Mouse (Mus musculus) midbrain, embryonic 13.5 days (tissue): ENCODE results near the gene Rps18. TPM values are rescaled to one million over a fixed set of nuclear protein-coding genes. Genes with fewer than 3 reads are reported as not detected.
"Not testable (repeated sequence)": the region's sequence is repeated elsewhere in the genome, so short reads cannot be mapped to it uniquely, and the experiment has no call there.

Experiments
- ATAC-seq: fragments of 200-750 bp; cut with Nextera tagmentation; 2 replicates; pipeline ENCODE4 v1.8.0; 2017; ENCODE audit warnings: mild to moderate bottlenecking, moderate TSS enrichment, moderate library complexity
- H3K27ac ChIP-seq: fragments of 300-500 bp; sonication (generic); 2 replicates; pipeline ENCODE4 v1.5.1; 2015; ENCODE audit warnings: inconsistent platforms, mild to moderate bottlenecking, moderate library complexity
- H3K27me3 ChIP-seq: fragments of 300-500 bp; sonication (generic); 2 replicates; pipeline ENCODE4 v1.6.1; 2015; ENCODE audit warnings: mild to moderate bottlenecking, inconsistent platforms
- H3K36me3 ChIP-seq: fragments of 300-500 bp; sonication (generic); 2 replicates; pipeline ENCODE4 v1.6.1; 2015; ENCODE audit warnings: mild to moderate bottlenecking, inconsistent platforms
- H3K4me1 ChIP-seq: fragments of 300-500 bp; sonication (generic); replicated peaks from 2 replicates; pipeline ENCODE4 v1.6.1; 2015; ENCODE audit warnings: inconsistent platforms
- H3K4me2 ChIP-seq: fragments of 300-500 bp; sonication (generic); replicated peaks from 2 replicates; pipeline ENCODE4 v1.6.1; 2015; ENCODE audit warnings: moderate library complexity, mild to moderate bottlenecking, inconsistent platforms
- H3K4me3 ChIP-seq: fragments of 300-500 bp; sonication (generic); replicated peaks from 2 replicates; pipeline ENCODE4 v1.5.1; 2015; ENCODE audit warnings: mild to moderate bottlenecking, inconsistent platforms
- H3K9ac ChIP-seq: fragments of 300-500 bp; sonication (generic); replicated peaks from 2 replicates; pipeline ENCODE4 v1.6.1; 2015; ENCODE audit warnings: mild to moderate bottlenecking, inconsistent platforms
- H3K9me3 ChIP-seq: fragments of 300-500 bp; sonication (generic); 2 replicates; pipeline ENCODE4 v1.6.1; 2016; ENCODE audit warnings: mild to moderate bottlenecking, inconsistent platforms
- WGBS: fragments of 180-500 bp; shearing (Covaris S2); methylation state at CpG from one replicate; pipeline ENCODE4 v1.1.7; 2015; 5-methylcytosine and 5-hydroxymethylcytosine counted together
- polyA plus RNA-seq: library from polyadenylated mRNA; unstranded; fragments of >200 nt; fragmentation: Nextera tagmentation; extraction: Ambion mirVana; gene quantifications from 2 replicates; pipeline ENCODE4 v1.2.1, GENCODE M21; 2015

The Rps18 gene
- polyA plus RNA-seq, 1 experiment from 2014 or later = 949 TPM

DNA sequence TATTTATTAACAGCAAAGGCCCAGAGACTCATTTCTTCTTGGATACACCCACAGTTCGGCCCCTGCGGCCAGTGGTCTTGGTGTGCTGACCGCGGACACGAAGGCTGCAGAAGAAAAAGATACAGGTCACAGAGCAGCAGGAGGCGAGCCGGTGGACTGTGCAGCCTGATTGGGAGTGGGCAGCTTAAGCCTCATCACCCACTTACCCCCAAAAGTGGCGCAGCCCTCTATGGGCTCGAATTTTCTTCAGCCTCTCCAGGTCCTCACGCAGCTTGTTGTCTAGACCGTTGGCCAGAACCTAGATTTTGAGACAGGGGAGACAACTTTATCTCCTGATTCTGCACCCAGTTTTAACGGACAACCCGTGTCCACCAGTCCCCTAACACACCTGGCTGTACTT lies 3.8 kb downstream of the Rps18 start:
- Histone ChIP-seq H3K4me1 (peaks cover 70% of the 10 kb centered on the region), H3K4me2 (peak overlapping the region; percentile 93), H3K4me3 (peak overlapping the region; percentile 54)

DNA sequence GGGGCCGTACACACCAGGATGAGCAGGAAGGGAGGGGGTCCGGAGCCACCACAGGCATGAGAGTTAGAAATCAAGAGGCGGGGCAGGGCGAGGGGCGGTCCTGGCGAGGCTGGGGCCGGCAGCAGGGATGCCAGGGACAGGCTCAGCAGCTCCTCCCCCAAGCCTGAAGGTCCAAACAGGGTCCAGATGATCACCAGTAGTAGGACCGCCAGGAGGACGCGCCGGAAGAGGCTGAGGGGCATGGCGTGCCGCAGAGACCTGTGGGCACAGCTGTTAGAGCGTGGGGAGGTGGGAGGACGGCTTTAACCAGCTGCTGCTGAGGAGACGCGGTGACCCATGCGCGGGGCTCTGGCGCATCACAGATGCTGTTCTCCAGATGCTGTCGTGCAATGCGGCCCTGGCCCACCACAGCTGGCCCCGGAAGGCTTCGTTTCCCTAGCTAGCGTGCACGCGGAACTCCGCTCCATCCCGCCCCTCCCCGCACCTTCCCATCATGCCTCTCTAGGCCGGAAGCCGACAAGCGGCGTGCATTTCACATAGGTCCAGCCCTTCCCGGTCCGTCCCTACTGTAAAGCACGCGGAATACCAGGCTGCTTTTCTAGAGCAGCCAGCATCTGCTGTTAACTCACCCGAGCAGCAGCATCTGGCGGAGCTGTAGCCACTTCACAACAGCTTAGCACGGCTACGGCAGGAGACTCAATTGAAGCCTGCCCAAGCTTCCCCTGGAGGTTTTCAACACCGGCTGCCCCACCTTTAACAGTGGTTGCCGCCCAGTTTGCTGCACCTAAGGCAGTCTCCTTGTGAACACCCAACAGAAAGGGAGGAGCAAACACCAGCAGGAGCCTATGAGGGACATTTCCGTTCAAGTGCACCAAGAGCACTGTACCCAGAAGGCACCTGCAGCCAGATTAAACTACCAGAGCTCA lies 4.5 kb downstream of the Rps18 start, which contains the start of gene B3galt4:
TSS of gene B3galt4 (minus strand) at position 468 of the 926 bp plus-strand sequence.
- peak within 1 kb of the TSS; percentile 93 for H3K4me2 ChIP-seq
- H3K4me3 ChIP-seq = peak within 1 kb of the TSS; percentile 54
- H3K9ac ChIP-seq = peak within 1 kb of the TSS; percentile 80
- no peaks in the 10 kb centered on the region for H3K9me3 ChIP-seq
- H3K36me3 ChIP-seq = peaks cover 63% of the 10 kb centered on the region
- peak within 1 kb of the TSS; percentile 91 for H3K27ac ChIP-seq
- peak; percentile 76 for ATAC-seq
- H3K4me1 ChIP-seq = peaks cover 63% of the 10 kb centered on the region
- under 1% methylated on average over 45 of the region's 45 CpGs for WGBS
- no peaks in the 10 kb centered on the region for H3K27me3 ChIP-seq

More for the DNA sequence above, 3.8 kb downstream of the Rps18 start:
- ATAC-seq, H3K9me3 ChIP-seq, H3K27ac ChIP-seq, H3K9ac ChIP-seq, H3K27me3 ChIP-seq: not testable (repeated sequence)
- WGBS = 69% methylated on average over 13 of the region's 13 CpGs
- peaks cover 57% of the 10 kb centered on the region for H3K36me3 ChIP-seq

DNA sequence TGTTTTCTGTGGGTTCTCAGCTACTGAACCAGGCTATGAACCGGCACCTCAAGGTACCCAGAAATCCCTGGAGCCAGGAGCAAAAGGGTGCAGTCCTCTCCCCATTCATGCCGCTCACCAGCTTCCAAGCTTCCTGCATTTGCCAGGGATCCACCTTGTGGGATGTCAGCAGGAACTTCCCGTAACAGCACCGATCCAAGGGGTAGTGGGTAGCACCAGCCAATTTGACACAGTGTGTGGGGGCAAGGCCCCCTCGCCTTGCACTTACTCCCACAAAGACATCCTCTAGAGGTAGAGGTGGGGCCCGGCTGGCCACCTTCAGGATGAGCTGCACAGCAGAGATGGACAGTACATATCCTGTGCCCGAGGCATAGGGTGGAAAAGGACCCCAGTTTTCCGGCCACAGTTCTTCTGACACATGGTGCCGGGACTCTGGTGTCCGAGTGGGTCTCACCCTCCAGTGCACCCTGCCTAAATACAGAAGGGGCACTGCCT lies 5.6 kb downstream of the Rps18 start:
- no peak; the same call in 1 of the 2 replicates for ATAC-seq
- Histone ChIP-seq H3K4me2 (peak overlapping the region; percentile 93), H3K9ac (peak overlapping the region; percentile 80), H3K36me3 (peaks cover 73% of the 10 kb centered on the region), H3K4me1 (peaks cover 62% of the 10 kb centered on the region), H3K27me3 (no peaks in the 10 kb centered on the region), H3K4me3 (peak overlapping the region; percentile 54), H3K27ac (peak overlapping the region; percentile 91), H3K9me3 (no peaks in the 10 kb centered on the region)
- WGBS = 77% methylated on average over 10 of the region's 10 CpGs

DNA sequence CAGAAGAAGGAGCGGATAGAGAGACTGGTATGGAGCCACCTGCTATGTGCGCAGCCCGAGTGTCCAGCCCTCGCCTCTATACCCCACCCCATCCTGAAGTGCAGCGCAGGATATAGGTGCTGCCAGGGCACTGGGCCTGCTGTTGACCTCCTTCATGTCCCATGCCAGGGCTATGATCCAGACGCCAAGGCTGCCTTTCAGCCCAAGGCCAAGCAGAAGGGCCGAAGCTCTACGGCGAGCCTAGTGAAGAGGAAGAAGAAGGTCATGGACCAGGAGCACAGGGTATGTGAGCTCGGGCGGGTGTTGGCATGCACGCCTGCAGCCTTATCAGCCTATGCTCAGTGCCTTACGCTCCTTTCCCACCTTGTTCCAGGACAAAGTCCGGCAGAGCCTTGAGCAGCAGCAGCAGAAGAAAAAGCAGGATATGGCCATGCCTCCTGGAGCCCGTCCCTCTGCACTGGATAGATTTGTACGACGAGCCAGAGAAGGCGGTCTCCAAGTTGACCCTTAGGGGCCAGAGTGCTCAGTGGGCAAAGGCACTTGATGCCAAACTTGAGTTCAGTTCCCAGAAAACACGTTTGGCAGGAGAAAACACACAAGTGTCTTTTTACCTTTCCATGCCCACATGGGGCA lies 6.8 kb downstream of the Rps18 start:
- peaks cover 82% of the 10 kb centered on the region for H3K36me3 ChIP-seq
- H3K4me2 ChIP-seq = no peak overlapping the region
- 93% methylated on average over 19 of the region's 19 CpGs for WGBS
- H3K9me3 ChIP-seq = no peaks in the 10 kb centered on the region
- no peak for ATAC-seq
- H3K4me1 ChIP-seq = peaks cover 54% of the 10 kb centered on the region
- no peak overlapping the region for H3K4me3 ChIP-seq
- no peaks in the 10 kb centered on the region for H3K27me3 ChIP-seq
- no peak overlapping the region for H3K27ac ChIP-seq
- H3K9ac ChIP-seq = 0 out of 2 replicates have a peak overlapping the region, but pooled peaks have one; percentile 25

DNA sequence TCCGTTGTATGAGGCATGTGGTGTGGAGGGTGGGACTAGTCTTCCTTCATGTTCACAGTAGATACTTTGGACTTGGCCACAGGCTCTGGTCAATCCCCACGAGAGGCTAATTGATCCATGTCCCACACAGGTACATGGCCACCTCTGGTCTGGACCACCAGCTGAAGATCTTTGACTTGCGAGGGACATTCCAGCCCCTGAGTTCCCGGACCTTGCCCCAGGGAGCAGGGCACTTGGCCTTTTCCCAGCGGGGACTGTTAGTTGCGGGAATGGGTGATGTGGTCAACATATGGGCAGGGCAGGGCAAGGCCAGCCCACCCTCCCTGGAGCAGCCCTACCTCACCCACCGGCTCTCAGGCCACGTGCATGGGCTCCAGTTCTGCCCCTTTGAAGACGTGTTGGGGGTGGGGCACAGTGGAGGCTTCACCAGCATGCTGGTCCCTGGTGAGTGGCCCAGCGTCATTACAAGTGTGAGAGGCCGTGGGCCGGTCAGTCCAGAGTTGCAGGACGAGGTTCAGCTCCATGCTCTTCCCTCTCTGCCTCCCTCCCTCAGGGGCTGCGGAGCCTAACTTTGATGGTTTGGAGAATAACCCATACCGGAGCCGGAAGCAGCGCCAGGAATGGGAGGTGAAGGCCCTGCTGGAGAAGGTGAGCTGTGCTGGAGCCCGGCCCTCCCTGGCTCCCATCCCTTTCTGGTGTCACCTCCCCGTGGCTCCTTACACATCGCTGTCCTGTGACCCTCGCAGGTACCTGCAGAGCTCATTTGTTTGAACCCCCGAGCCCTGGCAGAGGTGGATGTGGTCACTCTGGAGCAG lies 7.5 kb downstream of the Rps18 start:
- Histone ChIP-seq H3K9ac (no peak overlapping the region), H3K27me3 (no peaks in the 10 kb centered on the region), H3K4me3 (no peak overlapping the region), H3K4me1 (peaks cover 47% of the 10 kb centered on the region), H3K36me3 (peaks cover 82% of the 10 kb centered on the region), H3K4me2 (no peak overlapping the region), H3K27ac (no peak overlapping the region), H3K9me3 (no peaks in the 10 kb centered on the region)
- 89% methylated on average over 22 of the region's 22 CpGs for WGBS
- ATAC-seq = no peak

DNA sequence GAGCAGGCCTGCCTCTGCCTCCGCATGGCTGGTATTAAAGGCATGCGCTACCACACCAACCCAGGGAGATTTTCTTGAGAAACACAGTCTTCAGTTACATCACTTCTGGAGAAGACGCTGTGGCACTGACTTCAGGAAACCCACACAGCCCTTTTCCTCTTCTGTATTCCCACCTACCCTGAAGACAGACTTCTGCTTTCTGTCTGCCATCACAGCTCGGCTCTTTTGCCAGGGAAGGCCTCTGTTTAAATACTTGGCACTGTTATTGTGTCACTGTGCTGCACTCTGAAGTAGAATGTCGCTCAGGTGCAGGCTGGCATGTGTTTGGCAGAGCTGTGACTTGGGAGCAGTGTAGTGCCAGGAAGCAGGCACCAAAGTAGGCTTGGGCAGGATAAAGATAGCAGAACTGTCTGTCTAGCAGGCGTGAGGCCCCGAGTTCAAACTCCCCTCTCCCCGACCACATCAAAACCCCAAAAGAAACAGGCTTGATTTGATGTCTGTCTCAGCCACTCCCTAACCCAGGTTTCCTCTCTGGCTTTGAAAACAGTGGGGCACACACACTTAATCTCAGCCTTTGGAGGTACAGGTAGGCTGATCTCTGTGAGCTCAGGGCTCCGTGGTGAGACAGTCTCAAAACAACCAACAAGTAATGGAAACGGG lies 8.2 kb downstream of the Rps18 start:
- Histone ChIP-seq H3K27ac (no peak overlapping the region), H3K36me3 (peaks cover 82% of the 10 kb centered on the region), H3K4me3 (no peak overlapping the region), H3K9me3 (no peaks in the 10 kb centered on the region), H3K27me3 (no peaks in the 10 kb centered on the region), H3K4me2 (no peak overlapping the region), H3K4me1 (peaks cover 39% of the 10 kb centered on the region), H3K9ac (no peak overlapping the region)
- 93% methylated on average over 10 of the region's 10 CpGs for WGBS
- ATAC-seq = no peak

DNA sequence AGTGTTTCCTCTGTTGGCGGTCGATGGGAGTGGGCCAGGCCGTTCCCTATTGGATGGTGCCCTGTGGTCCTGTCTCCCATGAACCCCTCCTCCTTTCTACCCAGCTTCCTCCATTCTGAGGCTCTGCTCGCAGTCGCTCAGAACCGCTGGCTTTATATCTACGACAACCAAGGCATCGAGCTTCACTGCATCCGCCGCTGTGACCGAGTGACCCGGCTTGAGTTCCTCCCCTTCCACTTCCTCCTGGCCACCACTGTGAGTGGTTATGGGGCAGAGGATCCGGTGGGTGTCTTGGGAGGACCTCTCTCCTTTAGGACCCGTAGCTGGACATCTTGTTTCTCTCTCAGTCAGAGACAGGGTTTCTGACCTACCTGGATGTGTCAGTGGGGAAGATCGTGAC lies 12.3 kb downstream of the Rps18 start:
- 92% methylated on average over 15 of the region's 15 CpGs for WGBS

DNA sequence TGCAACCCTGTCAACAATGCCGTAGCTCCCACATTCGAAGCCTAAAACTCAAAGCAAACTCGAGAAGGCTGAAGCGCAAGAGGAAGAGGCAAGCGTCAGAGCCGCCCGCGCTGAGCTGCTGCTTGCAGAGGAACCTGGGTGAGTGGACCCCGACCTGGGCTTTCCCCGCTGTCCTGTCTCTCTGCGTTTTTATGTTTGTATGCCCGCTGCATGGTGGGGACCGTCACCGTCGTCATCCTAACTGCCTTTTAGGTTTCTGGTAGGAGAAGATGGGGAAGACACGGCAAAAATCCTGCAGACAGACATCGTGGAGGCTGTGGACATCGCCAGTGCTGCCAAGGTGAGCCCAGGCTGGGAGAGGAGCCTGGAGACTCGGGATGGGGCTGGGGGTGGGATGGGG lies 14.4 kb downstream of the Rps18 start:
- ATAC-seq = no peak
- peak overlapping the region; percentile 99 for H3K4me2 ChIP-seq
- peak overlapping the region; percentile 88 for H3K4me3 ChIP-seq
- peaks cover 26% of the 10 kb centered on the region for H3K4me1 ChIP-seq
- 59% methylated on average over 19 of the region's 19 CpGs for WGBS
- H3K9me3 ChIP-seq = no peaks in the 10 kb centered on the region
- H3K27ac ChIP-seq = no peak overlapping the region
- H3K27me3 ChIP-seq = no peaks in the 10 kb centered on the region
- H3K36me3 ChIP-seq = peaks cover 61% of the 10 kb centered on the region
- H3K9ac ChIP-seq = peak overlapping the region; percentile 85

More for the DNA sequence above, 12.3 kb downstream of the Rps18 start:
- Histone ChIP-seq H3K9me3 (no peaks in the 10 kb centered on the region), H3K4me3 (no peak overlapping the region), H3K9ac (no peak overlapping the region), H3K4me1 (peaks cover 26% of the 10 kb centered on the region), H3K27ac (no peak overlapping the region), H3K4me2 (no peak overlapping the region), H3K36me3 (peaks cover 62% of the 10 kb centered on the region), H3K27me3 (no peaks in the 10 kb centered on the region)
- no peak for ATAC-seq

DNA sequence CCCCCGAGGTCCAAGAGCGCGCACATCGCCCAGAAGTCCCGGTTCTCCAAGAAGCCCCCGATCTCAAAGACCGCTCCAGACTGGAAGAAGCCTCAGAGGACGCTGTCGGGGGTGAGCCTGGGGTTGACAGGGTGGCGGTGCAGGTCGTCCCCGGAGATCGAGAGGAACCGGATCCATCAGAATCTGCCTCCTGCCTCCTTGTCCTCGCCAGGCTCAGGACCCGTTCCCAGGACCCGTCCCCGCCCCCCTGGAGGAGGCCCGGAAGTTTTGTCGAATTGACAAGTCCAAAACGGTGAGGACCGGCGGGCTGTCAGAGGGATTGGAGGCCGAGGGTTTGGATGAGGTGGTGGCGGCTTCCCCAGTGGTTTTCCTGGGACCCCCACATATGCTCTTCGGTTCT lies 14.8 kb downstream of the Rps18 start:
- Histone ChIP-seq H3K36me3 (peaks cover 60% of the 10 kb centered on the region), H3K4me3 (peak overlapping the region; percentile 88), H3K4me1 (peaks cover 26% of the 10 kb centered on the region), H3K27ac (no peak overlapping the region; the same call in 1 of the 2 replicates), H3K27me3 (no peaks in the 10 kb centered on the region), H3K4me2 (peak overlapping the region; percentile 99), H3K9ac (peak overlapping the region; percentile 85), H3K9me3 (no peaks in the 10 kb centered on the region)
- WGBS = 3% methylated on average over 26 of the region's 26 CpGs
- peak; percentile 35 for ATAC-seq

DNA sequence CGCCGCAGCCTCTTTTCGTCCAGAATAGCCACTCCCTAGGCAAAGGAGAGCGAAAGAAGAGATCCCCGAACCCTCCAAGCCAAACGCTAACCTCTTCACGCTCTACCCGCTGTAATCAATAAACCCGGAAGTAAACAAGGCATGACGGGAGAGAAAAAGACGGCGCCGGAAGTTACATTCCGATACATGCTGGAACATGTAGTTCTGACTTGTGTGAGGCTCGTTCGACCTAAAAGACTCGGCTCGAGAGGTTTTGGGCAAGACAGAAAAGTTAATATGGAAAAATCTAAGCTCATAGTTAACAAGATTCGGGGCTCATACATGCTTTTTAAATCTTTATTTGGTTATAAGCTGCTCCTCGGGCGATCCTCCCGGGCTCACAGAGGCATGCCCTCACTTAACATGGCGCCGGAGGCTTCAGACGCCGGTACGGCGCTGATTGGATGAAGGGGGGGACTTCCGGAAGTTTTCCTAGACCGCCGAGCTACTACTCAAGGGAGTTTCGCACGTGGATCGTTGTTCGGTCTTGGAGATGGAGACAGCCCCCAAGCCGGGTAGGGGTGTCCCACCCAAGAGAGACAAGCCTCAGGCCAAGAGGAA lies 15.5 kb downstream of the Rps18 start, which contains the start of the genes Pfdn6 and Wdr46:
TSS of gene Pfdn6 (minus strand) at position 138 of the 600 bp plus-strand sequence.
TSS of gene Wdr46 (plus strand) at position 455 of the 600 bp plus-strand sequence.
- Histone ChIP-seq H3K27me3 (no peaks in the 10 kb centered on the region), H3K9me3 (no peaks in the 10 kb centered on the region), H3K36me3 (peaks cover 61% of the 10 kb centered on the region), H3K4me1 (peaks cover 26% of the 10 kb centered on the region), H3K4me3 (peak within 1 kb of the TSS; percentile 88), H3K9ac (peak within 1 kb of the TSS; percentile 85), H3K4me2 (peak within 1 kb of the TSS; percentile 99), H3K27ac (no peak within 1 kb of the TSS; the same call in 1 of the 2 replicates)
- ATAC-seq = peak; percentile 91
- WGBS = under 1% methylated on average over 36 of the region's 36 CpGs
